Comparison of ENCODE assay signal across 24 mouse cellular contexts in genomic region chr5:36683586-36683985, GRCm38 (mm10). TPM values are rescaled to one million over a fixed set of nuclear protein-coding genes. Genes with fewer than 3 reads are reported as not detected.
DNase-seq lines count a peak whose midpoint lies in the region; ATAC-seq lines count a peak whose summit lies in the region.
"Had no signal": no experiment of that assay in that cellular context is flagged by ENCODE, and none has a peak within 500 bp of the region (broad histone marks: within the 10 kb centered on the region; RNA-seq: fewer than 3 reads in every experiment).

No protein-coding gene starts in this region.

- H3K4me2 ChIP-seq in heart, embryonic 11.5 days: no peak overlapping the region
- no peak overlapping the region for H3K4me2 ChIP-seq in liver, embryonic 12.5 days
- H3K4me2 ChIP-seq: embryonic facial prominence, embryonic 12.5 days; forebrain, embryonic 13.5 days; forebrain, embryonic 15.5 days had no signal

- 81% methylated on average over 1 of the region's 1 CpGs for WGBS in heart, embryonic 11.5 days (ENCODE audit: insufficient replicate concordance)
- WGBS in liver, embryonic 12.5 days (ENCODE audit: insufficient replicate concordance): 77% methylated on average over 1 of the region's 1 CpGs

- H3K4me1 ChIP-seq in heart, embryonic 11.5 days (ENCODE audit: control insufficient read depth, insufficient read depth, low read length): peaks cover 6% of the 10 kb centered on the region
- H3K4me1 ChIP-seq in liver, embryonic 12.5 days: peaks cover 84% of the 10 kb centered on the region
- H3K4me1 ChIP-seq: forebrain, embryonic 15.5 days had no signal

- DNase-seq in heart, adult 11 months: peak; percentile 78
- DNase-seq in liver: no peak
- DNase-seq: adrenal gland, adult 8-10 months; adrenal gland, postnatal 14 days; adrenal gland, postnatal 36 days; B cell, adult 2 months; cerebellum, adult 11-12 months; cerebellum, adult 2 months; cerebellum, adult 9-10 months; cerebellum, postnatal 10 days; cerebellum, postnatal 25 days; forebrain, postnatal 0 days had no signal

- no peak overlapping the region for H3K27ac ChIP-seq in heart, embryonic 11.5 days (ENCODE audit: low read depth, low read length)
- H3K27ac ChIP-seq in liver, embryonic 12.5 days: 0 out of 2 replicates have a peak overlapping the region, but pooled peaks have one; percentile 12
- H3K27ac ChIP-seq: embryonic facial prominence, embryonic 10.5 days; embryonic facial prominence, embryonic 12.5 days; forebrain, embryonic 13.5 days; forebrain, embryonic 15.5 days had no signal

- H3K9me3 ChIP-seq in heart, embryonic 11.5 days (replicated peaks; ENCODE audit: control insufficient read depth, low read length): no peaks in the 10 kb centered on the region; the same call in 1 of the 2 replicates
- peaks cover 5% of the 10 kb centered on the region; the same call in 1 of the 2 replicates for H3K9me3 ChIP-seq in liver, embryonic 12.5 days (replicated peaks)
- H3K9me3 ChIP-seq: forebrain, embryonic 15.5 days; G1E had no signal

- H3K27me3 ChIP-seq in heart, embryonic 11.5 days (ENCODE audit: control insufficient read depth, insufficient read depth, low read length): no peaks in the 10 kb centered on the region
- no peaks in the 10 kb centered on the region for H3K27me3 ChIP-seq in liver, embryonic 12.5 days (replicated peaks)
- H3K27me3 ChIP-seq: CH12.LX; embryonic facial prominence, embryonic 12.5 days; forebrain, embryonic 13.5 days; forebrain, embryonic 15.5 days; Patski had no signal

- no peak for ATAC-seq in heart, embryonic 11.5 days (replicated peaks; ENCODE audit: insufficient number of reproducible peaks, low FRiP score, low TSS enrichment)
- ATAC-seq in liver, embryonic 12.5 days: no peak
- no peak for ATAC-seq in inflammation-experienced regulatory T-cells, adult 6 months
- ATAC-seq: activated CD4-positive, CD25-positive, alpha-beta regulatory T cell, adult 4 months; CD4-positive, CD25-positive, alpha-beta regulatory T cell, adult 4 months; forebrain, embryonic 13.5 days; forebrain, embryonic 15.5 days; forebrain, postnatal 0 days; Patski had no signal

- no peak overlapping the region for H3K4me3 ChIP-seq in heart, embryonic 11.5 days (ENCODE audit: low read depth, low read length)
- no peak overlapping the region for H3K4me3 ChIP-seq in liver, embryonic 12.5 days
- H3K4me3 ChIP-seq: embryonic facial prominence, embryonic 10.5 days; embryonic facial prominence, embryonic 12.5 days; forebrain, embryonic 13.5 days; forebrain, embryonic 15.5 days had no signal

- H3K36me3 ChIP-seq in heart, embryonic 11.5 days (ENCODE audit: control insufficient read depth, insufficient read depth, low read length): peaks cover 4% of the 10 kb centered on the region
- H3K36me3 ChIP-seq in liver, embryonic 12.5 days: peaks cover 21% of the 10 kb centered on the region

- H3K9ac ChIP-seq in heart, embryonic 11.5 days (ENCODE audit: low read depth, low read length): no peak overlapping the region
- H3K9ac ChIP-seq in liver, embryonic 12.5 days: no peak overlapping the region
- H3K9ac ChIP-seq: embryonic facial prominence, embryonic 12.5 days; forebrain, embryonic 13.5 days; forebrain, embryonic 15.5 days; forebrain, postnatal 0 days had no signal

RNA-seq across cellular contexts. Expression of gene D5Ertd579e, which starts 12.2 kb away (rescaled TPM):
- polyA plus RNA-seq in heart, embryonic 11.5 days (2014; fragmentation: Nextera tagmentation; extraction: Ambion mirVana): 27.8 and 32.0 TPM in 2 replicates
- polyA plus RNA-seq in liver, embryonic 12.5 days (2016; fragmentation: Nextera tagmentation; extraction: Ambion mirVana): 28.2 and 28.5 TPM in 2 replicates
- 10 to 100 TPM; 18.2 to 32.6 (median 28.6) TPM for polyA plus RNA-seq in inflammation-experienced regulatory T-cells, adult 6 months (2017; shearing (Covaris generic))
